Mouse (Mus musculus) urinary bladder, postnatal 25 days (tissue): ENCODE results near the gene 1700066M21Rik.

Source experiments
- DNase-seq: peaks from one replicate; pipeline ENCODE4 v3.0.0; 2022; ENCODE audit warnings: low spot score

1700066M21Rik gene

GRCm38 (mm10) chr1:57377376-57378341, at the start of gene 1700066M21Rik:
Gene 1700066M21Rik (plus strand): TSS chr1:57377620.
- DNase-seq: peak; percentile 93

GRCm38 (mm10) chr1:57329285-57330093, 47.9 kb upstream of the 1700066M21Rik start:
- no peak for DNase-seq

GRCm38 (mm10) chr1:57330228-57330627, 47.2 kb upstream of the 1700066M21Rik start:
- no peak for DNase-seq

DNA sequence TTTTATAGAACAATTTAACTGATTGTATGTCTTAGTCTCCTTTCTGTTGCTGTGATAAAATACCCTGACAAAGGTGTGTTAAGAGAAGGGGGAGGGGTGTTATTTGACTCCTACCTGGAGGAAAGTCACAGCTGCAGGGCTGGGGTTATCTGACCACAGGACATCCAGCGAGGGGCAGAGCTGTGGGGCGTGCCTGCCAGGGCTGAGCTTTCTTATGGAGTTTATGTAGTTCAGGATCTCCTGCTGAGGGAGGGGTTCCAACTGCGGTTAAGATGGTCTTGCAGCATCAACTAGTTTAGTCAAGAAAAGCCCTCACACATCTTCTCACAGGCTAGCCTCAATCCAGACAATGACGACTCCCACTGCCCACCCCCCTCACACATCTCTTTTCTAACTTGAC, 45.4 kb upstream of the 1700066M21Rik start:
- no peak for DNase-seq

GRCm38 (mm10) chr1:57333550-57334213, 43.7 kb upstream of the 1700066M21Rik start:
- DNase-seq: no peak

- no peak for DNase-seq
Measured at GRCm38 (mm10) chr1:57335200-57335599, 42.2 kb upstream of the 1700066M21Rik start.

DNA sequence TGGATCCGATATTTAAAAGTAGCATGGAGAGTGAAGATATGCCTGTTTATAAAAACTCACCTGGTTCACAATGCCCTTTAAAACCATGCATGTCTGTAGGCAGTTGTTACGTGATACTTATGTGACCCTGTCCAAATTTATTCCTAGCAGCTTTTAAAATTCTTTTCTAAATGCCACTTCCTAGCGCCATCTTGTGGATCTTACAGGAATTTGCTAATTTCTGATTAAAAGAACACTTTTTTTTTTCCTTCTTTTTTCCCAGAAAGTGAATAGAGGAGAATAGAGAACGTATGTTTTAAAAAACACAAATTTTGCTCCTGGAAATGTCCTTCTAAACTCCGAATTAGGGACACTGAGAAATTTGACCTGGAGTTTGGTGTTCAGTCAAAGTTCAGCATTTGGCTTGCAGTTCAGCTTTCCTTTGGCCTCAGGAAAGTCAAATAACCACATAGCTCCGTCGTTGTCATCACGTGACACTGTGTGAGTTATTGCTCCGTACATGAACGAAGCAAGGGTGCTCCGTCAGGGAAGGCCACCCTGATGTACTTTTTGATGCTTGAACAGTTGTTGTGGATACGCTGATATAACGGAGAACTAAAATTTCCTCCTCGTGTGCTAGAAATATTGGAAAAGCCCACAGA, 38.1 kb upstream of the 1700066M21Rik start:
- no peak for DNase-seq

GRCm38 (mm10) chr1:57341197-57341596, 36.2 kb upstream of the 1700066M21Rik start:
- DNase-seq: no peak

- no peak for DNase-seq
Measured at GRCm38 (mm10) chr1:57347487-57347886, 29.9 kb upstream of the 1700066M21Rik start.

DNA sequence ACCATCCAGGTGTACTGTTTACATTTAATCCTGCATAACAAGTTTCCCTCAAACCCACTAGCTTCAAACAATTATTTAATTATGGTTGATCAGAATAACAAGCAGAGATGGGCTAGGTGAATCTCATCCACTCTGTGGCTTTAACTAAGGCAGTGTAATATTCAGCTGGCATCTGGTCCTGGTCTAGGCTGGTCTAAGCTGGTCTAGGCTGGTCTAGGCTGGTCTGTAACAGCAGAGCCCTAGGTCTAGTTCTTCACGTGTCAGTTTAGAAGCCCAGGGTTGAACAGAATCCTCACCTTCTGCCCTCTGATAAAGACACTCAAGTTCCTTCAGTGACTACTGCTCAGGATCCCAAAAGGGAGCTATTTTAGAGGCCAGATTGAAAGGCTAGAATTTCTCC, 25.5 kb upstream of the 1700066M21Rik start:
- DNase-seq: no peak

GRCm38 (mm10) chr1:57358546-57358945, 18.9 kb upstream of the 1700066M21Rik start:
- no peak for DNase-seq

GRCm38 (mm10) chr1:57367446-57367845, 10.0 kb upstream of the 1700066M21Rik start:
- no peak for DNase-seq

DNA sequence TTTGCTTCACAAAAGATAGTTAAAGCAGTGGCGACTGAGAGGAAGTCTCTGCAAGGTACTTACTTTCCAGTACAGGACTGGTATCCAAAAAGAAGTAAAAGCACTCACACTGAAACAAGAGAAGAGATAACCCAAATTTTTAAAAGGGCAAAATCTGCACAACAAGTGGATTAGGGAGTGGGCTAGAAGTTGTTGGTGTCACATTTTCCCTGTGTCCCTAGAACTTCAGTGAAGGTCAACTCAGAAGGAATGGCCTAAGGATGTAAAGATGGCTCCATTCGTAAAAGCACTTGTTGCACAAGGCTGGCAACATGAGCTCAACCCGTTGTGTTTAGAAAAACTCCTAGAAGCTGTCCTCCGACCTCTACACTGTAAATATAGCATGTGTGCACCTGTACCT, 8.3 kb upstream of the 1700066M21Rik start:
- DNase-seq: no peak

- no peak for DNase-seq
Measured at GRCm38 (mm10) chr1:57370451-57370850, 7.0 kb upstream of the 1700066M21Rik start.

GRCm38 (mm10) chr1:57375276-57375675, 2.1 kb upstream of the 1700066M21Rik start:
- DNase-seq: no peak

GRCm38 (mm10) chr1:57376806-57377205, 614 bp upstream of the 1700066M21Rik start:
- DNase-seq: no peak

GRCm38 (mm10) chr1:57386519-57386918, 9.1 kb downstream of the 1700066M21Rik start:
- DNase-seq: no peak

GRCm38 (mm10) chr1:57387876-57388275, 10.5 kb downstream of the 1700066M21Rik start:
- DNase-seq: no peak

- no peak for DNase-seq
Measured at GRCm38 (mm10) chr1:57388402-57389155, 11.2 kb downstream of the 1700066M21Rik start.

DNA sequence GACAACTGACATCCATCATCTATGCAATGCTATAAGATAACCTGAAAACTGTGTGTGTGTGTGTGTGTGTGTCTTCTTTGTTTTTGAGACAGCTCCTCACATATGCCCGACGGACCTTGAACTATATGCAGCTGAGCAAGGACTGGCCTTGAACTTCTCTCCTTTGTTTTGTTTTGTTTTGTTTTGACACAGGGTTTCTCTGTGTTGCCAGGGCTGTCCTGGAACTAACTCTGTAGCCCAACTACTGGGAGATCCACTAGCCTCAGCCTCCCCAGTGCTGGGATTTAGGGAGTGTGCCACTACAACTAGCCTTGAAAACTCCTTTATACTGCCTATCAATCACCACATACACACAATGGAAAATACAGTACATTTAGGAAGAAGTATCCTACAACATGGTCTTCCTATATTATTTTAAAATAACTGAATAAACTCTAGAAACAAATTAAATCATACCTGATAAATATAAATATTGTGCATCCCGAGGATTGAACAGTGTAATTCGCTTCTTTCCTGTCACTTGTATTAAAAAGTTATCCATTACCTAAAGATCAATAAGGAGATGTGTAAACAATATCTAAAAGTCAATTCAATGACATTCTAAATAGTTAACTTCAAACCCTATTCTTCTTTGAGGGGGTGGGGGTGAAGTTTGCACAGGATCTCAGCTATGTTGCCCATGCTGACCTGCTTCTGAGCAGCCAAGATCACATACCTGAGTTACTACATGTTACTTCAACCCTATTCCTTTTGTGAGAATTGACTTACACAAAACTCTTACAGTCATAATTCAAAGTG, 13.8 kb downstream of the 1700066M21Rik start:
- DNase-seq: no peak
